Mouse (Mus musculus) cerebellum, adult 9-11 months (tissue): ENCODE results near the gene Atp8b5.
A peak's percentile ranks its signal among the peaks of the same experiment; 100 is the strongest.

ENCODE experiments used
- DNase-seq: peaks from one replicate; pipeline ENCODE4 v3.0.0; 2022

Gene Atp8b5

GRCm38 (mm10) chr4:43327118-43327517, 60.2 kb downstream of the Atp8b5 start:
- DNase-seq = no peak

GRCm38 (mm10) chr4:43334771-43335170, 67.8 kb downstream of the Atp8b5 start:
- DNase-seq = no peak

GRCm38 (mm10) chr4:43336176-43336575, 69.2 kb downstream of the Atp8b5 start:
- DNase-seq = no peak

- no peak for DNase-seq
These were observed 73.3 kb downstream of the Atp8b5 start for GRCm38 (mm10) chr4:43340096-43340804.

- no peak for DNase-seq
These were observed 74.4 kb downstream of the Atp8b5 start for GRCm38 (mm10) chr4:43341276-43341891.

GRCm38 (mm10) chr4:43342443-43342842, 75.5 kb downstream of the Atp8b5 start:
- DNase-seq = no peak

- DNase-seq = no peak
These were observed 78.0 kb downstream of the Atp8b5 start for GRCm38 (mm10) chr4:43344932-43345331.

- DNase-seq = no peak
These were observed 82.2 kb downstream of the Atp8b5 start for GRCm38 (mm10) chr4:43349206-43349605.

- DNase-seq = no peak
These were observed 83.1 kb downstream of the Atp8b5 start for GRCm38 (mm10) chr4:43350038-43350560.

- DNase-seq = no peak
These were observed 86.7 kb downstream of the Atp8b5 start for GRCm38 (mm10) chr4:43353662-43354061.

GRCm38 (mm10) chr4:43364914-43365560, 98.1 kb downstream of the Atp8b5 start:
- no peak for DNase-seq

GRCm38 (mm10) chr4:43367295-43367694, 100.3 kb downstream of the Atp8b5 start:
- DNase-seq = no peak

- DNase-seq = no peak
These were observed 100.8 kb downstream of the Atp8b5 start for GRCm38 (mm10) chr4:43367787-43368186.

- no peak for DNase-seq
These were observed 104.4 kb downstream of the Atp8b5 start for GRCm38 (mm10) chr4:43371406-43371805.

- no peak for DNase-seq
These were observed 105.2 kb downstream of the Atp8b5 start for GRCm38 (mm10) chr4:43372155-43372554.

GRCm38 (mm10) chr4:43374266-43374665, 107.3 kb downstream of the Atp8b5 start:
- DNase-seq = no peak

GRCm38 (mm10) chr4:43379601-43380000, 112.6 kb downstream of the Atp8b5 start:
- no peak for DNase-seq

- peak; percentile 48 for DNase-seq
These were observed 114.0 kb downstream of the Atp8b5 start for GRCm38 (mm10) chr4:43380951-43381350.

- DNase-seq = peak; percentile 93
These were observed 114.6 kb downstream of the Atp8b5 start, which contains the start of gene Rusc2 for GRCm38 (mm10) chr4:43381408-43382154. Gene Rusc2, plus strand, starts transcription at chr4:43381979.

- DNase-seq = no peak
These were observed 115.4 kb downstream of the Atp8b5 start for GRCm38 (mm10) chr4:43382155-43383020.

- no peak for DNase-seq
These were observed 116.5 kb downstream of the Atp8b5 start for GRCm38 (mm10) chr4:43383246-43384082.
